Mouse (Mus musculus) ES-E14 (cell line): ENCODE measurements around the gene Atp6v0b.

ENCODE experiments used
- CHD2 ChIP-seq: IDR thresholded peaks from 2 replicates; pipeline ENCODE4 v1.6.1; 2014; ENCODE audit warnings: mild to moderate bottlenecking, low read depth, low read length, inconsistent platforms
- HCFC1 ChIP-seq: IDR thresholded peaks from 2 replicates; pipeline ENCODE4 v1.6.1; 2012; ENCODE audit warnings: low read length, inconsistent platforms, borderline replicate concordance; ENCODE audit not compliant: insufficient read depth
- ZC3H11A ChIP-seq: IDR thresholded peaks from 2 replicates; pipeline ENCODE4 v1.6.1; 2012; ENCODE audit warnings: low read depth, mild to moderate bottlenecking, inconsistent platforms, low read length, borderline replicate concordance

- TF ChIP-seq HCFC1 (no peak), ZC3H11A (no peak), CHD2 (no peak)
Measured at GRCm38 (mm10) chr4:117887920-117888319, 787 bp upstream of the Atp6v0b start.
